Mouse (Mus musculus): ENCODE measurements at regions not wholly inside any gene's neighbourhood (a gene's known extent, or its start where the extent isn't known, plus 50 kb on each side); places are given as distances from the start of the nearest gene placed in this dataset.

DNA sequence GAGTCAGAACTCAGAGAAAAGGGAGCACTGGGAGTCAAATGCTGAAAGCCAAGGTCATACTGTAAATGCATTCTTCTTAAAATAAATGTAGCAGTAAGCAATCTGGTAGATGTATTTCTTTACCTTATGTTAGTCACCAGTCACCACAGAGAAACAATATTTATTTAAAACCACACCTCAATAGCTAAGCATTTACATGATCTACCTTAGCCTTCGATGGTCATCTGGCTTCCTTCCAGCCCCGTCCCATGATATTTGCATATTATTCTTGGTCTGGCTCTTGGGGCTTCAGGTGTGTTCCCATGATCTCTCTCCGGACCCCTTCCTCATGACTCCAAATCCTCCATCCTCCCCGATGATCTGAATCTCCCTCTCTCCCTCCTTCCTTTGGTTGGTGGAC, 107.1 kb upstream of the Lgalsl start:
- Histone ChIP-seq H3K4me1 (replicated peaks; ENCODE audit: control insufficient read depth, insufficient read depth) (no peaks in the 10 kb centered on the region), H3K9ac (ENCODE audit: low read length) (no peak overlapping the region), H3K27me3 (ENCODE audit: control insufficient read depth, insufficient read depth, low read length) (no peaks in the 10 kb centered on the region), H3K4me3 (ENCODE audit: low read depth, low read length) (no peak overlapping the region), H3K4me2 (replicated peaks; ENCODE audit: low read depth) (no peak overlapping the region), H3K27ac (replicated peaks) (no peak overlapping the region), H3K9me3 (ENCODE audit: control insufficient read depth, low read length) (no peaks in the 10 kb centered on the region), H3K36me3 (ENCODE audit: control insufficient read depth, insufficient read depth, low read length) (no peaks in the 10 kb centered on the region)
- ATAC-seq (ENCODE audit: low FRiP score, low TSS enrichment) (peak; percentile 86), DNase-seq (ENCODE audit: low spot score) (peak; percentile 69)
- WGBS, result 75% methylated on average over 4 of the region's 4 CpGs
- no peak for TF ChIP-seq CTCF (IDR thresholded peaks at IDR 0.05; ENCODE audit: low read depth)
- no peak for TF ChIP-seq EP300 (optimal IDR thresholded peaks at IDR 0.05)

DNA sequence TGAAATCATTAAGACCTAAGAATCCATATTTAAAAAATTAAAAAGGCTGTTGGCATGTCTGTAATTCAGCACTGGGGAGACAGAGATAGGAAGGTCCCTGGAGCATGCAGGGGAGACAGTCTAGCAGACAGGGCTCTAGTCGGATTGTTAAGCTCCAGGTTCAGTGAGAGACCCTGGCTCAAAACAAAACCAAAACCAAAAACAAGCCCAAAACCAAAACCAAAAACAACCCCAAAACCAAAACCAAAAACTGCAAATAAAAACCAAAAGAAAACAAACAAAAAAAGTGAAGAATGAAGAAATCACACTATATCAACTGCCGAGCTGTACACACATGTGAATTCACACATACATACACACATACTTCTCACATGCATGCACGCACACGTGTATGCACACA, 108.8 kb upstream of the Lgalsl start:
- no peak for DNase-seq (ENCODE audit: low spot score)
- no peaks in the 10 kb centered on the region for H3K4me1 ChIP-seq (replicated peaks; ENCODE audit: control insufficient read depth, insufficient read depth)
- H3K27ac ChIP-seq (replicated peaks), result no peak overlapping the region
- 90% methylated on average over 4 of the region's 4 CpGs for WGBS
- H3K4me2 ChIP-seq (replicated peaks; ENCODE audit: low read depth), result no peak overlapping the region
- H3K9ac ChIP-seq (ENCODE audit: low read length), result no peak overlapping the region
- no peaks in the 10 kb centered on the region for H3K9me3 ChIP-seq (ENCODE audit: control insufficient read depth, low read length)
- no peaks in the 10 kb centered on the region for H3K36me3 ChIP-seq (ENCODE audit: control insufficient read depth, insufficient read depth, low read length)
- ATAC-seq (ENCODE audit: low FRiP score, low TSS enrichment), result no peak
- TF ChIP-seq CTCF (IDR thresholded peaks at IDR 0.05; ENCODE audit: low read depth) (no peak), EP300 (optimal IDR thresholded peaks at IDR 0.05) (no peak)
- H3K4me3 ChIP-seq (ENCODE audit: low read depth, low read length), result no peak overlapping the region
- no peaks in the 10 kb centered on the region for H3K27me3 ChIP-seq (ENCODE audit: control insufficient read depth, insufficient read depth, low read length)

DNA sequence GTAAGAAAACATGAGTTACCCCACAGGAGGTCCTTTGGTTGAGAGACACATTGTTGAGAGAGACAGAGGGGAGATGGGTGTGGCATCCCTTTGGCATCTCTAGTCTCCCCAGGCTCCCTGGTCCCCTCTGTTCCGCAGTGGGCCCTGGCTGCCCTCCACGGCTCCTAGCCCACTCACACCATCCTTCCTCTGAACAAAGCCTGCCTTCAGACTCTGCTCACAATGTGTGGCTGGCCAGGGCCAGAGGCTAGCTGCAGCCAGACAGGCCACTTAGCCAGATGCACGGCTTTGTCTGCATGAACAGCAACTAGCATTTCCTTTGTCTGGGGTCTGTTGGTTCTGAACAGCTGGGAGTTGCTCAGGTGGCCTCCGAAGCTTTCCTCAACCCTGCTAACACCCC, 110.7 kb upstream of the Lgalsl start:
- no peaks in the 10 kb centered on the region for H3K27me3 ChIP-seq (ENCODE audit: control insufficient read depth, insufficient read depth, low read length)

DNA sequence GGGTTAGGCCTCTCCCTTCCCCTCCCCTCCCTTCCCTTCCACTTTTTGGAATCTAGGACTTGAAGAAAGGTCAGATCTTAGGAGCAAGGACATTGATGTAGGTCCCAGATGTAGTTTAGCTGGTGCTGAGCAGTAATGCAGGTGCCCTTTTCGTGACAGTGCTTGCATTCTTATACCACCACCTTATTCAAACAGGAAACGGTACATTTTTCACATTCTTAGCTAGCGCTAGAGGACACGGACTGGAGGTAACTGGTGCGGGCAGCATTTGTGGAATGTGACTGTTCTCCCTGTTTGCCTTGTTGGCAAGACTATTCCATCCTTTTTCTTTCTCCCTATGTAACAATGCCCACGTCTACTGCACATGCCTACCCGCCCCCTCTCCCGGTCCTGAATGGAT, 124.7 kb upstream of the Lgalsl start:
- no peak for TF ChIP-seq EP300 (optimal IDR thresholded peaks at IDR 0.05)
- H3K9ac ChIP-seq (ENCODE audit: low read length), result no peak overlapping the region
- no peaks in the 10 kb centered on the region for H3K4me1 ChIP-seq (replicated peaks; ENCODE audit: control insufficient read depth, insufficient read depth)
- no peaks in the 10 kb centered on the region for H3K9me3 ChIP-seq (ENCODE audit: control insufficient read depth, low read length)
- H3K27ac ChIP-seq (replicated peaks), result no peak overlapping the region
- H3K4me3 ChIP-seq (ENCODE audit: low read depth, low read length), result no peak overlapping the region
- no peaks in the 10 kb centered on the region for H3K27me3 ChIP-seq (ENCODE audit: control insufficient read depth, insufficient read depth, low read length)
- H3K36me3 ChIP-seq (ENCODE audit: control insufficient read depth, insufficient read depth, low read length), result no peaks in the 10 kb centered on the region
- no peak overlapping the region for H3K4me2 ChIP-seq (replicated peaks; ENCODE audit: low read depth)
- 40% methylated on average over 8 of the region's 8 CpGs for WGBS
- no peak; the same call in 1 of the 2 replicates for ATAC-seq (ENCODE audit: low FRiP score, low TSS enrichment)
- DNase-seq (ENCODE audit: low spot score), result no peak

More for the DNA sequence above, 110.7 kb upstream of the Lgalsl start:
- Histone ChIP-seq H3K4me3 (ENCODE audit: low read depth, low read length) (no peak overlapping the region), H3K4me1 (replicated peaks; ENCODE audit: control insufficient read depth, insufficient read depth) (no peaks in the 10 kb centered on the region), H3K4me2 (replicated peaks; ENCODE audit: low read depth) (no peak overlapping the region), H3K9ac (ENCODE audit: low read length) (no peak overlapping the region), H3K27ac (replicated peaks) (no peak overlapping the region), H3K9me3 (ENCODE audit: control insufficient read depth, low read length) (no peaks in the 10 kb centered on the region), H3K36me3 (ENCODE audit: control insufficient read depth, insufficient read depth, low read length) (no peaks in the 10 kb centered on the region)
- TF ChIP-seq CTCF (IDR thresholded peaks at IDR 0.05; ENCODE audit: low read depth), result no peak
- no peak for TF ChIP-seq EP300 (optimal IDR thresholded peaks at IDR 0.05)
- 55% methylated on average over 4 of the region's 4 CpGs for WGBS
- ATAC-seq (ENCODE audit: low FRiP score, low TSS enrichment) (no peak), DNase-seq (ENCODE audit: low spot score) (no peak)

DNA sequence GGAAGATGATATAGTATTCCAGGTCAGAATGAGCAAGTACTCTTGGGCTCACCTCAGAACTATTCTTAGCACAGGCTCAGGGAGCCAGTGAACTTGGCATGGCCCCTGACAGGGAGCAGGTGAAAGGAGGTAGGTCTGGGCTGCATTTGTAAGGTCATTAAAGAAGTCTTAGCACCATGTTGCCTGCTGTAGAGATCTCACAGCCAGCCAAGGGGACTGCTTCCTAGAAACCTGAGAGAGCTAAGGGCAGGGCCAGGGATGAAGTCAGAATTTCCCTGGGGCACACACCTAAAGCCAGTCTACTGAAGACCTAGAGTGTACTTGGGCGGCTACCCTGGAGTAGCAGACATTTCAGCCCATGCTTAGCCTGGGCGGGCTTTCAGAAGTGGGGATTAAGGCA, 126.9 kb upstream of the Lgalsl start:
- no peaks in the 10 kb centered on the region for H3K9me3 ChIP-seq (ENCODE audit: control insufficient read depth, low read length)
- ATAC-seq (ENCODE audit: low FRiP score, low TSS enrichment), result peak; percentile 49; the same call in 1 of the 2 replicates
- H3K4me3 ChIP-seq (ENCODE audit: low read depth, low read length), result no peak overlapping the region
- H3K4me2 ChIP-seq (replicated peaks; ENCODE audit: low read depth), result no peak overlapping the region
- TF ChIP-seq EP300 (optimal IDR thresholded peaks at IDR 0.05) (no peak), CTCF (IDR thresholded peaks at IDR 0.05; ENCODE audit: low read depth) (no peak)
- 21% methylated on average over 2 of the region's 2 CpGs for WGBS
- H3K36me3 ChIP-seq (ENCODE audit: control insufficient read depth, insufficient read depth, low read length), result no peaks in the 10 kb centered on the region
- no peak for DNase-seq (ENCODE audit: low spot score)
- H3K4me1 ChIP-seq (replicated peaks; ENCODE audit: control insufficient read depth, insufficient read depth), result no peaks in the 10 kb centered on the region
- peak overlapping the region; percentile 59; the same call in 1 of the 2 replicates for H3K27ac ChIP-seq (replicated peaks)
- H3K9ac ChIP-seq (ENCODE audit: low read length), result no peak overlapping the region
- no peaks in the 10 kb centered on the region for H3K27me3 ChIP-seq (ENCODE audit: control insufficient read depth, insufficient read depth, low read length)

DNA sequence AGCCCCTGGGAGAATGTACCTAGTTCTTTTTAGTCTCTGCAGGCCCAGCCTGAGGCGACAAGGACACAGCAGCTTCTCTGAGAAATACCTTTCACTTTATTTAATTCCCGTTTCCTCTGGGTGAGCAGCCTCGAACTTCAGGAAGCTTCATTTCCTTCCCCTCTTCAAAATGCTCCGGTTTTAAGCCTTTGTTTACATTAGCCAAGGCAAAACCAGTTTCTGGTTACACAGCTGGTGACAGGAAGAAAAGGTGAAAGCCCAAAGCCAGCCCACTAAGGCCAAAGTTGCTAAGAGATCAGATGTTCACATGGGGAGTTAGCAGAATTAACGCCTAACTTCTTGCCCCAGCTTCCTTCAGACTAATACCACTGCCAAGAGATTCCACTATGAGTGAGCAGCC, 127.4 kb upstream of the Lgalsl start:
- DNase-seq (ENCODE audit: low spot score) (peak; percentile 37), ATAC-seq (ENCODE audit: low FRiP score, low TSS enrichment) (peak; percentile 65)
- H3K4me1 ChIP-seq (replicated peaks; ENCODE audit: control insufficient read depth, insufficient read depth), result no peaks in the 10 kb centered on the region
- H3K36me3 ChIP-seq (ENCODE audit: control insufficient read depth, insufficient read depth, low read length), result no peaks in the 10 kb centered on the region
- H3K27me3 ChIP-seq (ENCODE audit: control insufficient read depth, insufficient read depth, low read length), result no peaks in the 10 kb centered on the region
- H3K9me3 ChIP-seq (ENCODE audit: control insufficient read depth, low read length), result no peaks in the 10 kb centered on the region
- TF ChIP-seq CTCF (IDR thresholded peaks at IDR 0.05; ENCODE audit: low read depth) (no peak), EP300 (optimal IDR thresholded peaks at IDR 0.05) (no peak)
- no peak overlapping the region for H3K9ac ChIP-seq (ENCODE audit: low read length)
- peak overlapping the region; percentile 59; the same call in 1 of the 2 replicates for H3K27ac ChIP-seq (replicated peaks)
- H3K4me3 ChIP-seq (ENCODE audit: low read depth, low read length), result no peak overlapping the region
- WGBS, result 5% methylated on average over 5 of the region's 5 CpGs
- H3K4me2 ChIP-seq (replicated peaks; ENCODE audit: low read depth), result no peak overlapping the region
